Mouse (Mus musculus) limb, embryonic 14.5 days (tissue): Measurements from ENCODE around the gene Src. TPM values are rescaled to one million over a fixed set of nuclear protein-coding genes. Genes with fewer than 3 reads are reported as not detected.

Source experiments
- ATAC-seq: fragments of 200-750 bp; cut with Nextera tagmentation; 2 replicates; pipeline ENCODE4 v1.8.0; 2017; ENCODE audit warnings: low read depth, moderate number of reproducible peaks, moderate TSS enrichment; ENCODE audit not compliant: low FRiP score
- DNase-seq: peaks from one replicate; pipeline ENCODE4 v3.0.0-alpha.2; 2015; ENCODE audit warnings: low spot score
- H3K27ac ChIP-seq: fragments of 300-500 bp; sonication (generic); replicated peaks from 2 replicates; pipeline ENCODE4 v1.5.1; 2014; ENCODE audit warnings: low read depth, mild to moderate bottlenecking, low read length, moderate library complexity, mixed read lengths
- H3K27me3 ChIP-seq: fragments of 300-500 bp; sonication (generic); 2 replicates; pipeline ENCODE4 v1.6.1; 2014; ENCODE audit warnings: low read length, mixed read lengths; ENCODE audit not compliant: control insufficient read depth, insufficient read depth
- H3K36me3 ChIP-seq: fragments of 300-500 bp; sonication (generic); 2 replicates; pipeline ENCODE4 v1.6.1; 2014; ENCODE audit warnings: mild to moderate bottlenecking, low read length, moderate library complexity, mixed read lengths; ENCODE audit not compliant: control insufficient read depth, insufficient read depth
- H3K4me1 ChIP-seq: fragments of 300-500 bp; sonication (generic); 2 replicates; pipeline ENCODE4 v1.6.1; 2014; ENCODE audit warnings: antibody characterized with exemption, low read length, mixed read lengths; ENCODE audit not compliant: control insufficient read depth, insufficient read depth
- H3K4me2 ChIP-seq: fragments of 300-500 bp; sonication (generic); replicated peaks from 2 replicates; pipeline ENCODE4 v1.6.1; 2014; ENCODE audit warnings: low read depth, mild to moderate bottlenecking, low read length, moderate library complexity; ENCODE audit not compliant: severe bottlenecking
- H3K4me3 ChIP-seq: fragments of 300-500 bp; sonication (generic); replicated peaks from 2 replicates; pipeline ENCODE4 v1.5.1; 2014; ENCODE audit warnings: low read length
- H3K9ac ChIP-seq: fragments of 300-500 bp; sonication (generic); 2 replicates; pipeline ENCODE4 v1.6.1; 2014; ENCODE audit warnings: mild to moderate bottlenecking, low read depth, low read length, moderate library complexity; ENCODE audit not compliant: severe bottlenecking
- H3K9me3 ChIP-seq: fragments of 300-500 bp; sonication (generic); 2 replicates; pipeline ENCODE4 v1.6.1; 2016; ENCODE audit warnings: low read length; ENCODE audit not compliant: control insufficient read depth
- POLR2A ChIP-seq: fragments of 200-500 bp; IDR thresholded peaks from 2 replicates; pipeline ENCODE4 v1.8.0; 2012; ENCODE audit warnings: inconsistent platforms, mild to moderate bottlenecking, moderate library complexity, borderline replicate concordance; ENCODE audit not compliant: insufficient read depth, insufficient read length; ENCODE audit errors: extremely low read depth
- WGBS: fragments of 180-500 bp; shearing (Covaris S2); extraction: QIAGEN DNeasy Blood & Tissue Kit; methylation state at CpG from one replicate; pipeline ENCODE4 v1.1.7; 2014; 5-methylcytosine and 5-hydroxymethylcytosine counted together
- polyA plus RNA-seq, 2 experiments: library from polyadenylated mRNA; depleted of rRNA in 1 of 2; stranded (reverse) in 1 of 2; unstranded in 1 of 2; fragments of >200 nt; fragmentation: Nextera tagmentation in 1 of 2; extraction: Ambion mirVana in 1 of 2; gene quantifications; 2 replicates each; pipeline versions ENCODE4 v1.2.1 to v1.2.3; 2012 to 2014

Gene Src
- polyA plus RNA-seq, 2 experiments: 15.9 to 43.6 TPM

DNA sequence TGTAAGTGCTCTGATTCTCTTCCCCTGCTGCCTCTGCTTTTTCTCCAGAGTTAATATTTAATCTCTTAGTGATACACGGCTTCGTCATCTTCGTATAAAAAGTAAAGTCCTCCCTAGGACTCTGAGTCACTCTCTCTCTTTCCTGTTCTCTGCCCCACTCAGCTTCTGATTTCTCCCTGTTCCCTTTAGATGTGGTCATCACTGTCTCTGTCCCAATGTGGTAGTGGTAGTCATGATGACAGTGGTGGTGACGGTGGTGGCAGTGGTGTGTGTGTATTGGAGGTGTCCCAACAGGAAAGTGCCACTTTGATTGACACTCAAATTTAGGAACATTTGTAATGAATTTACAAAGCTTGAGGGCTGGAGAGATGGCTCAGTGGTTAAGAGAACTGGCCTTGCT, 83.1 kb downstream of the Src start:
- Histone ChIP-seq H3K9me3 (no peaks in the 10 kb centered on the region), H3K9ac (no peak overlapping the region), H3K4me2 (no peak overlapping the region), H3K27me3 (no peaks in the 10 kb centered on the region), H3K27ac (no peak overlapping the region), H3K4me1 (peaks cover 8% of the 10 kb centered on the region; the same call in 1 of the 2 replicates), H3K4me3 (no peak overlapping the region), H3K36me3 (no peaks in the 10 kb centered on the region)
- ATAC-seq: no peak
- WGBS: 92% methylated on average over 4 of the region's 4 CpGs
- TF ChIP-seq POLR2A: no peak
- no peak for DNase-seq

DNA sequence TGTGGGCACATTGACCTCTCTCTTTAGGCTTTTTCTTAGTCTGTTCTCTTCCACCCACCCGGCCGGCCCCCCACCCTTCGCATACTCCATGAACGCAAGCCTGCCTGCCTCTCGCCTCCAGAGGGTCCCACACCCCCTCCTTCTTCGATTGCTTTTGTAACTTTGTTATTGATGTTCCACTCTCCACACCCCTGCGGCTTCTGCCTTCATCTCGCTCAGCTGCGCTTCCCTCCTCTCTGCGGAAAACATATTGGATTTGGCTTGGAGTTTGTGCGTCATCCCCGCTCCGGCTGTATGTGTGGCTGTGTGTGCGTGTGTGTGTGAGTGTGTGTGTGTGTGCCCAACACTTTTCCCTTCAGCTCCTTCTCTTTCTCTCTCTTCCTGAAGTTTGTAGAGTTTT, 88.5 kb downstream of the Src start:
- H3K9ac ChIP-seq: no peak overlapping the region
- DNase-seq (peak; percentile 35), ATAC-seq (no peak)
- no peaks in the 10 kb centered on the region for H3K36me3 ChIP-seq
- H3K4me2 ChIP-seq: no peak overlapping the region
- TF ChIP-seq POLR2A: no peak
- H3K4me3 ChIP-seq: no peak overlapping the region
- no peaks in the 10 kb centered on the region for H3K9me3 ChIP-seq
- no peak overlapping the region for H3K27ac ChIP-seq
- WGBS: 47% methylated on average over 14 of the region's 14 CpGs
- peaks cover 13% of the 10 kb centered on the region; the same call in 1 of the 2 replicates for H3K4me1 ChIP-seq
- no peaks in the 10 kb centered on the region for H3K27me3 ChIP-seq

DNA sequence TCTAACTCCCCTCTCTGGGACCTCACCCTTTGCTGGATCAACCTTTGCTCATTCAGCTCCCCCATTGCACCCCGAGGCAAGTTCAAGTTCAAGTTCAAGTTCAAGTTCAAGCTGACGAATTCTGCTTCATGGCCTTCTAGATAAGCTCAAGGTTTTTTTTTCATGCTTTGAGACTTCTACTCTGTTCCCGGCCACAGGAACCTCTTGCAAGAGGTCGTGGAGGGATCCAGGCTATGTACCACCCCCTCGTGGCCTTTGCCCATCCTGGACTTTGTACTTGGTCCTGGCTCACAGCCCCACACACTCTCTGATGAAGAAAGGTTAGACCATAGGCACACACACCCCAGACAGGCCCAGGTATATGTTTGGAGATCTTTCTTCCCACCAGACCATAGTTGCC, 90.9 kb downstream of the Src start:
- H3K4me2 ChIP-seq: no peak overlapping the region
- no peak overlapping the region for H3K27ac ChIP-seq
- no peak overlapping the region for H3K9ac ChIP-seq
- H3K27me3 ChIP-seq: no peaks in the 10 kb centered on the region
- 82% methylated on average over 5 of the region's 5 CpGs for WGBS
- TF ChIP-seq POLR2A: no peak
- ATAC-seq (no peak), DNase-seq (no peak)
- no peaks in the 10 kb centered on the region for H3K9me3 ChIP-seq
- no peaks in the 10 kb centered on the region for H3K36me3 ChIP-seq
- H3K4me1 ChIP-seq: peaks cover 20% of the 10 kb centered on the region
- no peak overlapping the region for H3K4me3 ChIP-seq

DNA sequence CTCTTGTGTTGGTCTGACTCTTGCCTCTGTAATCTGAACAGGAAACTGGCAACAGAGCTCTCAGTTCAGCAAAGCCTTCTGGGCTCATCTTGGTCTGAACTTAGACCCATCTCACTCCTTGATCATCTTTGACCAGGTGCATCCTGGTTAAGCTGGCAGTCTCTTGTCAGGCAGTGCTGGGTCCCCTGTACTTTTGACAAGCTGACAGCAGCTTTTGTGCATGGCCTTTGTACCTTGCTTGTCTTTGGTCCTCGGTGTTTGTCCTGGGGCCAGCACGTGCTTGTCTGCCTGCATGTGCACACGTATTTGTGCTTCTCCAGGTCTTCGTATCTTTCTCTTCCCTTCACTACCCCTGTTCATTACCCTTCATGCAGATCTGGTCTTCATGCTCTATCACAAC, 91.8 kb downstream of the Src start:
- Histone ChIP-seq H3K9ac (no peak overlapping the region), H3K9me3 (no peaks in the 10 kb centered on the region), H3K27ac (no peak overlapping the region), H3K4me2 (no peak overlapping the region), H3K4me3 (no peak overlapping the region), H3K27me3 (no peaks in the 10 kb centered on the region), H3K36me3 (no peaks in the 10 kb centered on the region), H3K4me1 (peaks cover 26% of the 10 kb centered on the region)
- no peak for TF ChIP-seq POLR2A
- 89% methylated on average over 4 of the region's 4 CpGs for WGBS
- DNase-seq (no peak), ATAC-seq (no peak)

DNA sequence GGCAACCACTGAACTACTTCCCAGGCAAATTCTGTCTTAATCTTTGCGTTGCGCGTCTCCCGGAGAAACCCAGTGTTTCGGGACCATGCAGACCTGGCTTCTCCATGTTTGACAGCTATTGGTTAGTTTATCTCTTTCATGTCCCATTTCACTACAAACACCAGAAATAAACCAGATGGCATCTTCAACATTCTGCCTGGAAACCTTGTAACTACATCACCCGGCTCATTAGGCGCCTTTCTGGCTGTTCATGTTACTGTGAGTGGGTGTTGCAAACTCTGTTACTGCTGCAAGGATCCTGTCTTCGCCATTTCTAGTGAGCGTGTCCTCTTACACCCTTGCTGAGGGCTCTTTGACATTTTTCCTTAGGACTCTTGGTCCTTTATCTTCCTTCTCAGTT, 94.6 kb downstream of the Src start:
- no peak for TF ChIP-seq POLR2A
- H3K9me3 ChIP-seq: no peaks in the 10 kb centered on the region
- no peak for ATAC-seq

DNA sequence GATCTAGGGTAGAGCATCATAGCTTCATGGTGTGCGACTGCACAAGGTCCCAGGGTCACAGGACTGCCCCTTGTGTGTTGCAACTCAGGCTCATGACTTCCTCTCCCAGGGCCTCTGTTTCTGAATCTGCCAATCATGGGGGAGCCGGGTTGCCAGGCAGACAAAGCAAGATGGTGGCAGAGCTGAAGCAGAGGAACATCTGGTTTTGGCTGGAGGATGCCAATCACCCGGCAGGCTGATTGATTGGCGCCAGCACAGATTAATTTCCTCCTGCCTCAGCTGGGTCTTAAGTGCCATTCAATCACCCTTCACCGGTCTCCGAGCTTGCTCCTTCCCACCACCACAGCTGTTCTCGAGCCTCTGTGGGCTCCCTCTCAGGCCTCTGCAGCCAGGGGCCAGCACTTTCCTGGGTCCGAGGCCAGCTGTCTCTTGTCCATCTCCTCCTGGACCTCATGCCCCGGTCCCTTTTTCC, 95.5 kb downstream of the Src start:
- ATAC-seq: peak; percentile 79
- Histone ChIP-seq H3K9me3 (no peaks in the 10 kb centered on the region), H3K36me3 (no peaks in the 10 kb centered on the region), H3K4me3 (no peak overlapping the region), H3K4me1 (peaks cover 18% of the 10 kb centered on the region), H3K9ac (no peak overlapping the region), H3K27me3 (no peaks in the 10 kb centered on the region), H3K27ac (0 out of 2 replicates have a peak overlapping the region, but pooled peaks have one; percentile 3), H3K4me2 (no peak overlapping the region)
- TF ChIP-seq POLR2A: no peak
- 18% methylated on average over 9 of the region's 9 CpGs for WGBS
- peak; percentile 48 for DNase-seq

More for the DNA sequence above, 94.6 kb downstream of the Src start:
- Histone ChIP-seq H3K4me3 (no peak overlapping the region), H3K4me2 (no peak overlapping the region), H3K27ac (no peak overlapping the region), H3K4me1 (peaks cover 18% of the 10 kb centered on the region), H3K27me3 (no peaks in the 10 kb centered on the region), H3K9ac (no peak overlapping the region), H3K36me3 (no peaks in the 10 kb centered on the region)
- WGBS: 71% methylated on average over 9 of the region's 9 CpGs
- no peak for DNase-seq
